Mouse (Mus musculus) R1 (cell line): ENCODE data around the gene Ugdh.
"Not testable (repeated sequence)": the region's sequence is repeated elsewhere in the genome, so short reads cannot be mapped to it uniquely, and the experiment has no call there.

Experiments
- DNase-seq: peaks from one replicate; pipeline ENCODE4 v3.0.0-alpha.2; 2018; ENCODE audit warnings: low read depth, low spot score

Ugdh gene

DNA sequence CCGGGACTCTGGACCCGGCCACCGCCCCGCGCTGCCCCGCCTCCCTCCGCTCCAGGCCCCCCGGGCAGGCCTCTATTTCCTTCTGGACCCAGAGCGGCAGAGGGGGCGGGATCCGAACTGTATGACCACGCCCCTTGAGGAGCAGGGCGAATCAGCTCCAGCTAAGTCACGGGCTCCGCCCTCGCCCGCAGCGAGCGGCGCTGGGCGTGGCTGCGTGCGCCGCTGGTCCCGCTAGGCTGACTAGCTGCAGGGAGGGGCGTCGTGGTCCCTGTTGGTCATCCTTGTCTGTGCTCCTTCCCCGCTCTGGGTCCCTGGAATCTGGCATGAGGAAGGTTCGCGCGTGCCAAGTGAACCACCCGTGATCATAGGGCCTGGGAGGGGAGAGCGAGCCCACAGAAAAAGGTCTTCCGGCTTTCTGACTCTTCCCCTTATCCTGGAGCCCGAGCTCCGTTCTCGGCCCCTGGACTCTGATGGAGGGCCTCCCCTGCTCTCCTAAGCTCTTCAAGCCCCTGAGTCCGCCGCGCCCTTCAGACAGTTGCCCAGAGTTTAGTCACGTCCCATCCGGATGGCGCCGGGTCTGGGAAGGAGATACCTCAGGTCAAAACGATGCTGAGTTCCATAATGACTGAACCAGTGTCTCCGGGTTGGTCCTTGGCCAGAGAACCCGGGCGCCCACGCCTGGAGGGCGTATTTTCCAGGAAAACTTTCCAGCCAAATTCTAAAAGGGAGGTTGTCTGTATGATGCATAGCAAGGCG is at the start of gene Ugdh:
Gene Ugdh (minus strand): TSS at position 144 of the 756 bp plus-strand sequence.
- DNase-seq: peak; percentile 98

DNA sequence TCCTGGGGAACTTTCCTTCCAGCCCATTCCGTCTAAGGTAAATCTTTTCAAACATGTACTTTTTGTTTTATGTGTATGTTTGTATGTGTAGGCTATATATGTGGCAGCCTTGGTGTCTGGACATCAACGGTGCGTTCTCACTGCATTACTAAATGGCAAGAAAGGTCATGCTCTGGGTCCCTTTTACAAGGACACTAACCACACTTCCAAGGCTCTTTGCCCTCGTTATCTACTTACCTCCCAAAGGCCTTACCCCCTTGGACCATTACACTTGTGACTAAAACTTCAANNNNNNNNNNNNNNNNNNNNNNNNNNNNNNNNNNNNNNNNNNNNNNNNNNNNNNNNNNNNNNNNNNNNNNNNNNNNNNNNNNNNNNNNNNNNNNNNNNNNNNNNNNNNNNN is 47.2 kb upstream of the Ugdh start:
- no peak for DNase-seq

DNA sequence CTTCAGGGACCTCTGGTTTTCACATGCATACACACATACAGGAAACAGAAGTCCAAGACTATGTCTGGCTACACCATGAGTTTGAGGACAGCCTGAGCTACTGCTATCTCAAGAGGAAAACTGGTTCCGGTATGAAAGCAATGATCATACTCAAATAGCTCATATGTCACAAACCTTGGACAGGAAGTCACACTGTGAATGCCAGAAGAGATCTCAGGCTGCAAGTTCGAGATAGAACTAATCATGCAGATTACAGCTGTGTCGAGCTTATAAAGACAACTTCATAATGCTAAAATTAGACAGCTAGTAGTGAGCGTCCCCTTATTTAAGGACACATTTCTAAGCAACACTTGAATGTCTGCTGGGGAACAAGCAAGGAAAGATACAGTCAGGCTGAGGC is 44.8 kb upstream of the Ugdh start:
- DNase-seq: no peak

DNA sequence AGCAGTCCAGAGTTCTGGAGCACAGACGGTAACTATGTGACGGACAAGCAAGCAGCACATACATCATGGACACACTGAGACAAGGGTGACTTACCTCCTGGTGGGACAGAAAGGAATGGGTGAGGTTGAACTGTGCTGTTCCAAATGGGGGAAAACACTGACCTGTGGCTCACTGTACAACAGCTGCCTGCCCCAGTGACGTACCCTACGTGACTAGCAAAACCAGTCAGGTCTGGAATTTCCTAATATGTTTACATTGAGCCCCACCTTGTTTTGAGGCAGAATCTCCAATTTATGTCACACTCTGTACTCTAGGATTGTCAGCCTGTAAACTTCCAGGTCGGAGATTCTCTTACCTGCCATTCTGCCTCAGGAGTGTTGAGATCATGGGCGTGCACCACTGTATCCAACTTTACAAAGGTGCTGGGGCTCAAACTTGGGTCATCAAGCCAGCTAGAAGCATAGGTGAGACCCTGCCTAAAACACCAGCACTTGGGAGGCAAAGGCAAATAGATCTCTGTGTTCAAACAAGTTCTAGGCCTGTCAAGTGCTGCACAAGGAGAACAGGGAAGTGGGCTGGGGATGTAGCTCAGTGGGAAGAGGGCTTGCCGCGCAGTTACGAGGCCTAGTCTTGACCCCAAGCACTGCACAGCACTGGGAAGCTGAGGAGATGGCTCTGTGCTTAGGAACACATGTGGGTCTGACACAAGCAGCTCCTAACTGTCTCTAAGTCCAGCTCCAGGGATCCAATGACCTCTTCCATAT is 44.1 kb upstream of the Ugdh start:
- no peak for DNase-seq

DNA sequence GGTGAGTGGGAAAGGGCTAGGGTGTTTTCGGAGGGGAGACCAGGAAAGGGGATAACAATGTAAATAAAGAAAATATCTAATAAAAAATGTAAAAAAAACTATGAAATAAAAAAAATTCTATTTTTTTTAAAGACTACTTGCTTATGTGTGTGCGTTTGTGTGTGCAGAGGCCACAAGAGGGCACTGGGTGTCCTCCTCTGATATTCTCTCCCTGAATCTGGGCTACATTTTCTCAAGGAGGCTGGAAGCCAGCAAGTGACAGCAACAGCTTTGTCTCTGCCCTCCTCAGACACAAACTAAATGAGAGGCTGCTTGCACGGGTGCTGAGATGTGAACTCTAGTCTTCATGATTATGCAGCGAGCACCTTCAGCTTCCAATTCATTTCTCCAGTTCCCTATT is 42.5 kb upstream of the Ugdh start:
- DNase-seq: no peak

DNA sequence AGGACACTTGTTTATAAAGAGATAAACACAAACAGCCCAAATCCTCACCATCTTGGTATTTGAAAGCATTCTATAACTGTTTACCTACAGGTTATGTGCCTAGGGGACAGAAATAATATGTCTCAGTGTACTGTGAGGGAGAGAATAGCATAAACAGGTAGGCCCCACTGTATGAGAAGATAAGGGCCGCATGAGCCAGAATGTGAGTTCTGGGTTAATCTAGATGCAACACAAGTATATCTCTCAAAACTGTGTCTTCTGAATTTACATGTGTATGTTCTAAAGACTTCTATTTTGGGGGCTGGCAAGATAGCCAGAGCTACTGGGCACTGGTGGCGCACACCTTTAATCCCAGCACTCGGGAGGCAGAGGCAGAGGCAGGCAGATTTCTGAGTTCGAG is 41.0 kb upstream of the Ugdh start:
- not testable (repeated sequence) for DNase-seq

DNA sequence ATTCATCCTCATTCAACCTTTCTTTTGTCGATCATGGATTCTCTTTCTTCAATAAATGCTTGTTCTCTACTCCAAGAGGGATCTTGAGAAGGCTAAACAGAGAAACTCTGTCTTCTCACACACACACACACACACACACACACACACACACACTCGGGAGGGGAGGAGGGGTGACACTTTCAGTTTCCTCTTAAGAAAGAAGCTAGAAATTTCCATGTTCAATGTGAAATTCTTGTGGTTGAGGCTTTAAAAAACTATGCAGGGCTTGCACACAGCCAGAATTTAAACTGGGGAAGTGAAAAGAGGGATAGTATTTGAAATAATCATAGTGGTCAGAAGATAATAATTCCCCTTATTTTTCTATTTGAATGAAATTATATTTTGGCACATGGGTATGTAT is 40.1 kb upstream of the Ugdh start:
- no peak for DNase-seq

DNA sequence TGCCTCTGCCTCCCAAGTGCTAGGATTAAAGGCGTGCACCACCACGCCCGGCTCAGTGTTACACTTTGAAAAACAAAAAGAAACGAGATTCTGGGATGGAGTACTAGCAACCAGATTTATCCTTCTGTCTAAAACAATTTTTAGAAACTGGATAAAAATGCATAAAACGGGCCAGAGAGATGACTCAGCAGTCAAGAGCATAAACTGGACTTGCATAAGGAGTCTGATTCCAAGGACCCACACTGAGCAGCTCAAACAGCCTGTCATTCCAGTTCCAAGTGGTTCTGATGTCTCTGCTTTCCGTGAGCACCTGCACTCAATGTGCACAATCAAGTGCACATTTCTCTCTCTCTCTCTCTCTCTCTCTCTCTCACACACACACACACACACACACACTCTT is 34.0 kb upstream of the Ugdh start:
- DNase-seq: no peak

DNA sequence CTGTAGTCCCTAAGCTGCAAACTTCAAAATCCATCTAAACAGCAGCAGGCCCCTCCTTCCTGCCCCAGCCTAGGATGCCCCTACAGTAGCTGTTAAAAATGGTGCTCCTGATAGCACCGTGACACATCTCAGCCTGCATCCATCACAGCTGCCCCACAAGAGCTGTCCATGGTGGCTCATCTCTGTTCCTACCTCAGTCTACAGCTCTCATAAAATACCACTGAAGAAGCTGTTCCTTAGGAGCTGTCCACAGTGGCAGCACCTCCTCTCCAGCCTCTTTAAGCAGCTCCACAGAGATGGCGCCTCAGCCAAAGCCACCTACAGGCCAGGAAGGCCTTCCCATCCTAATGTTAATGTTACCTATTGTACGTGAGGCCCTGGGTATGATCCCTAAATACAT is 31.2 kb upstream of the Ugdh start:
- DNase-seq: peak; percentile 92

DNA sequence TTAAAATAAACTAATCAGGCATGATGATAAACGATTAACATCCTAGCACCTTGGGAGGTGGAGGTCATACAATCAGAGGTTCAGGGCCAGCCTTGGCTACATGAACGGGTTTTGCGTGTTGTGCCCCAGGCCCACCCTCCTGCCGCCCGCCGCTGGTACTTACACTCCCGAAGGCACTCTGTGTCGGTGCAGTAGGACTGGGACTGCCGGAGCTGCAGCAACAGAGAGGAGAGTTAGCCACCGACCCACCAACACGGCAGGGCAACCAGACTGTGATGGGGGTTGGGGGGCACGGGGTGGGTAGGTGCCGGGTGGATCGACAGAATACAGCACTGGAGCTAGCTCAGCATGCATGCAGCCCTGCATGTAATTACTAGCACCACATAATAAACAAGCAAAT is 24.6 kb upstream of the Ugdh start:
- peak; percentile 25 for DNase-seq

DNA sequence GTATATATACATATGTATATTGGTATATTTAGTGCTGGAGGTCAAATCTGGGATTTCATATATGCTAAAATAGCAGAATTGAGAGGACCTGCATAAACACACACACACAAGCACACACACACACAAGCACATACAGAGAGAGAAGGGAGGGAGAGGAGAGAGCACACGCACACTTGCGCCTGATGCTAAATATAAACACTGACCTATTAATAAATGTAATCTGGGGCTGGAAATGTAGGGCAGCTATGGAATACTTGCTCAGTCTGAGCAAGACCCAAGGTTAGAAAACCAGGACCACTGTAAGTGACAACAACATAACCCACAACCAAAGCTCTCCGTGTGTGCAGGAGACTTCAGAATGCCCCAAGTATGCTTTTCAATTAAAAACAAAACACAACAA is 23.7 kb upstream of the Ugdh start:
- no peak for DNase-seq

DNA sequence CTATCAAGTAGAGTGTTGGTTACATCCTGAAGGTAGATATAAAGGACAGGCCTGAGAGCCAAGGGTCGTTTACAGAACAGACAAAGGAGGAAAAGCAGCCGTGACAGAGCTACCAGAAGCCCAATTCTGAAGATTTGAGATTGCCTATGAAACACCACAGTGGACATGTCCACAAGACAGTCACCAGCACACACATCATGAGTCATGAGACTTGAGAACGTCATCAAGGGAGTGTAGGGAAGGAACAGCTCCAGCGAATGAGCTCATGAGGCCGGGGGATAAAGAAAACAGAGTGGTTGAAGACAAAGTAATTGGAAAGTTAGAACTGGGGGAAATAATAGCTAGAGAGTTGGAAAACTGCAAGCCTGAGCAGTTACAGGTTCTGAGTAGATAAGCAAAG is 22.1 kb upstream of the Ugdh start:
- DNase-seq: no peak

DNA sequence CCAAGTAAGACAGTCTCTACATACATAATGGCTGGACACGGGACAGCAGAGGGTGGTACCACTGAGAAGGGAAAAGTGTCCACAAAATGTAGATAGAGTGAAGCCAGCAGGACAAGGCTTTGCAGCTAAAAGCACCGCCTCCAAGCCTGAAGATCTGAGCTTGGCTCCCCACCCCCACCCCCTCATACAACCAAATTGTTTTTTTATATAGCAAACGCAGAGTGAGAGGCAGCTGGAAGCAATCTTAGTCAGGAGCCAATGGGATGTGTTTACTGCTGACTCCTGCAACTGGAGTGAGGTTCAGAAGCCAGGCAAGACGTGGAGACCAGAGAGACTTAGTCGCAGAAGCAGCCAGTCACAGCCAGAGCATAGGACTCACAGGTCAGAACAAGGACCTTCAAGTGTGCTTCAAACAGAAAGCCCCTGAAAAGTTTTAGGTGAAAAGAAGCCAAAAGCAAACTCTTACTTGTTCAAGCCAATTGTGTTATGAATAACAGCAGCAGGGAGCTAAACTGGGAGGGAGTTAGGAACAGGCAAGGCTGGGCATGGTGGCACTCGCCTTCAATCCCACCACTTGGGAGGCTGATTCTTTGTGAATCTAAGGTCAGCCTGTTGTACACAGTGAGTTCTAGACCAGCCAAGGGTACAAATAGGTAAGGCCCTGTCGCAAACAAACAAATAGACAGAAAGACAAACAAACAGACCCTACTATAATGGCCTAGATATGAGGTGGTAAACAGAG is 21.5 kb upstream of the Ugdh start:
- no peak for DNase-seq

DNA sequence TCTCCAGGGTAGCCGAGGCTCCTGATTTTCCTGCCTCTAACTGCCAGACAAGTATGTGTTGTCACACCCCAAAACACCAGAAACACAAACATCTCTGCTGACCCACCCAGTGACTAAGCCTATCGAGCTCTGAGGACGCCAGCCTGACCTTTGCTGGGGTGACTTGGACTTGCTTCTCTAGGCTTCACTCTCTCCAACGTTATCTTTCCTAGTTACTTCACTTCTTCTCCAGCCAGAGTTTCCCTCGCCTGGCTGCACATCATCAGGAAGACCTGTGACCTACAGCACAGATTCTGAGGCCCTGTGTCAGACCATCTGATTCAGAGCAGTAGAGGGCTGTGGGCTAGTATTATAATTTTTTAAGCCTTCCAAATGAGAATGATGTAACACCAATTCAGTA is 19.0 kb upstream of the Ugdh start:
- DNase-seq: no peak

DNA sequence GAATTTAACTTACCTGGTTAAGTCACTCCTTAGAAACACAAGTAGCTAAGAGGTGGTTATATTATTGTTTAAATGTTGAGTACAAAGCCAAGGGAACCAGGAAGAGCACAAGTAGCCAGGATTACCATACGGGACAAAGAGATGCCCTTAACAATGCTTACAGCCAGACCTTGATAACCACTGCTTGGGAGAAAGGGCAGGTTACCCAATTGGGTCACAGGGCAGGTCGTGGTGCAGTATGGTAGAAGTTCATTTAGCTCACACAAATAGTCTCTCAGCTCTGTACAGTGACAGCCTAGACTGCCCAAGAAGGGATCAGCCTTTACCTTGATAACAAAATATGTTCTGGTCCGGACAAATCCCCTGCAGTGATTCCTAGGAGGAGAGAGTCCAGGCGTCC is 13.2 kb upstream of the Ugdh start:
- no peak for DNase-seq

DNA sequence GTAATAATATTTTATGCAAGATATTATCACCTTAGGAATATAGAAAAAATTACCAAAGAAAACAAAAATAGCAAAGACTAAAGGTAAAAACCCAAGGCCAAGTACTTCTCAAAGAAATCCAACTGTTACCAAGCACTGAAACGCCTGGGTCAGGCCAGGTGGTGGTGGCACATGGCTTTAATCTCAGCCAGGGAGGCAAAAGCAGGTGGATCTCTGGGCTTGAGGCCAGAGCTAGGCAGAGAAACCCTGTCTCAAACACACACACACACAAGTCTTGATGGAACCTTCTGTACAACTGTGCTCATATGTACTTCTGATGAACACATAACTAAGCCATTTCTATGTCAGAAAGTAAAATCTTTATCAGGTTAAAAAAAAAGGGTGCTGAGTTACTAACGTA is 12.1 kb upstream of the Ugdh start:
- DNase-seq: no peak

DNA sequence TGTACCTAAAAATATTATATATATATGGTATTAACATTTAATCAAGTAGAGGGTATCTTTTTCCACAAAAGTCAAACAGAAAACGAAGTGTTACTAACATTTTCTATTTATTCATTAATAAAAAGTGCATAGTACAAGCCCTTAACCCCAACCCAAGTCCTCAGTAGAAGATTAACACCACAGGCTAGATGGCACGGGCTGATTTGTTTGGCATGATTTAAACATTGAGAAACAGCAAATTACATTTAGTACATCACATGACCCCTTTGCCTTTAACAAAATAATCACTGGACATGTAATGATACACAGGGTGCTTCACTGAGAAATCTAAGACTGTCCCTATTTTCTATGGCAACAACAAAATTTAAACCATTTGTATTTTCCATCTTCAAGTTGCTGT is 11.0 kb upstream of the Ugdh start:
- DNase-seq: no peak

DNA sequence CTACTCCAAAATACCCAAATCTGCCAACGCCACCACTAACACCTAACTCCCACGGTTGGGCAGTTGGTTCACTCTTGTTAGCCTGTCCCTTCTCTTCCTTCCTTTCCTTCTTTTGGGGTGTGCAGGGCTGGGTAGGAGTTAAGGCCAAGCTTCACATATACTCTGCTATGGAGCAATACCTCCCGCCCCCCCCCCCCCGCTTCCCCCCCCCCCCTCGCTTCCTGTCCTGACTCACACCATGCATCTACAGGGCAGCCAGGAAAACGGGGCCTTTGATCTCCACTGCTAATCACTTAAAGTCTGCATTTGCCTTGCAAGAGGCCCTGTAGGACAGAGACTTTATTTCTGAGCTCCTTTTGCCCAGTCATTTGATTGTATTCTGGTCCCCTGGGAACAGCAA is 9.2 kb upstream of the Ugdh start:
- no peak for DNase-seq

DNA sequence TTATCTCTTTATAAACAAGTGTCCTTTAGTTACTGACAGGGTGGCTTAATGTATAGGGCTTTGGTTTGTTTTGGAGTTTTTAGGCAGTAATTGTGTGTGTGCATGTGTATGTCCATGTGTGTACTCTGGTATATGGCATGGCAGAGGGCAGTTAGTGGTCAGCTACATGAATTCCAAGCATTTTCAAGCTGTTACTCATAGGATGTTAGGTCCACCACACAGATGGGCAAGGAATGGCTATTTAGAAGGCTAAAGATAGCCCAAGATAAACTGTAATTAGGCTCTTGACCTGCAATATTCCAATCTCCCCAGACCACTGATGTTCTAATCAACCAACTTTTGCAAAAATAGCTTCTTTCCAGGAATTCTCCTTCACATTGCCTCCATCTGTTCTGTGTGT is 2.3 kb upstream of the Ugdh start:
- no peak for DNase-seq

DNA sequence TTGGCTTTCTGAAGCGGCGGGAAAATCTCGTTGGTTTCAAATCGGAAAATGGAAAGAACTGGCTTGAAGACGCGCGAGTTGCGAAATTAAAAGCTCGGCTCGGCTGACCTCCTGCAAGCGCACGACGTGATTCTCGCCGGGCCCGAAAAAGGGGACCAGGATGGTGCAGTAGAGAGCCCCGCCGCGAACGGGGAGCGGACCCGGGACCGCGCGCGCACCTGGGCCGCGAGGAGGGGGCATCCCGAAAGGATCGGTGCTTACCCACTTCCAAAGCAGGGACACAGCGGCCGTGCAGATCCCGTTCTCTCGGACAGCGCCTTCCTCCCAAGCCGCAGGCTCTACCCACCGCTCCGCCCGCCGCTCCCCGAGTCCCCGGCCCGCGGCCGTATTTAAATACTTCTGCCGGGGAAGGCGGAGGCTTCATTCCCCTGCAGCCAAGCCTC is 365 bp downstream of the Ugdh start:
- no peak for DNase-seq

DNA sequence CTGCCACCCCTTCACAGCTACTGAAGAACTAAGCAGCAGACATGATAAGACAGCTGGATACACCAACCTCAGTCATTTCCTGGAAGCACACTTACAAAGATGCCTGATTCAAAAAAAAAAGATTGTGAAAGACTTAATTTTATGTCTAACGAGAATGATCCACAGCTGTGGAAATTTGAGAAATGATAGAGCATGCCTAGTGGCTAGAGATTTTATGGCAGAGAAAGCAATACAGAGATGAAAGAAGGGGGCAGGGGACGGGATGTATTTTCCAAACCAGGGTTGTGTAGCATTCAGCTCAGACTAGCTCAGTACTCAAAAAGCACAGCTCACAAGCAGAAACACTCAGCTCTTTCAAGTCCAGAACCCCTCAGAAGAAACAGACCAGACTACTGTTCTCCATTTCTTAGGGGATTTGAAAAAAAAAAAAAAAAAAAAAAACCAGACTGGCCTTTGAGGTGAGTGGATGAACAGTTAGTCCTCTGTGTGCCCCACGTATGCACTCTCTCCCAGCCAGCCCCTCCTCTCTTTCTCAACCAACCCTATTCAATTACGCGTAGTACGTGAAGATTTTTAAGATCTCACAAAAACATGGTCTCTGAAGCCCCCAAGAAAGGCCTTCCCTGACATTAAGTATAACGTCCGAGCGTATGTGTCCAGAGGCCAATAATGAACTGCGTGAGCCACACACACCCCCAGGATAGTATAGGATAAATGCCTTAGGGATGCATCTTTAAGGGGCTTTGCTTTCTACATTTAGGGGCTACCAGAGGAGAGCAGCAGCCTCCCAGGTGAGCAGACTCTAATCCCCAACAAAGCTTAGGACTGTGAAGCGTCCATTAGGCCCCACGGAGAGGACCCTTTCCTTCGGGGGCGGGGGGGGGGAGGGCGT is 1.0 kb downstream of the Ugdh start:
- peak; percentile 10 for DNase-seq

DNA sequence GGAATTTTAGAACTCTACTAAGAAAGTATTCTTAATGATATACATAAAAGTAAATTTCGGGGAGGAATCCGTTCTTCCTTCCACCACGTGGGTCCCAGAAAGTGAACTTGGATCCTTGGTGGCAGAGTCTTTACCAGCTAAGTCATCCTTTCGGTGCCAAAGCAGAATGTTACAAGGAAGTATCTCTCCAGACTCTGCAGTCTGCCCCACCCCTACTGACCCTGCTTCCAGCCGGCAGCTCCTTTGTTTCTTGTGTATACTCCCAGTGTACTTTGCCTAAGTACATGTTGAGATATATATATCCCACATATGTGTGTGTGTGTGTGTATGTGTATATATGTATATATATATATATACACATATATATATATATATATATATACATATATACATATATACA is 6.3 kb downstream of the Ugdh start:
- no peak for DNase-seq
